Mouse (Mus musculus): ENCODE results near the gene Mcm10. TPM values are rescaled to one million over a fixed set of nuclear protein-coding genes. Genes with fewer than 3 reads are reported as not detected.

Gene Mcm10
- total and polyA plus RNA-seq, 3 experiments, result 72.6 to 104 (median 73.6) TPM

- TF ChIP-seq ZC3H11A (IDR thresholded peaks at IDR 0.05; ENCODE audit: low read depth, low read length) (no peak), E2F4 (IDR thresholded peaks at IDR 0.05; ENCODE audit: insufficient replicate concordance, low read depth, low read length) (no peak)
Measured at GRCm38 (mm10) chr2:5037390-5037789, 24.8 kb upstream of the Mcm10 start.

DNA sequence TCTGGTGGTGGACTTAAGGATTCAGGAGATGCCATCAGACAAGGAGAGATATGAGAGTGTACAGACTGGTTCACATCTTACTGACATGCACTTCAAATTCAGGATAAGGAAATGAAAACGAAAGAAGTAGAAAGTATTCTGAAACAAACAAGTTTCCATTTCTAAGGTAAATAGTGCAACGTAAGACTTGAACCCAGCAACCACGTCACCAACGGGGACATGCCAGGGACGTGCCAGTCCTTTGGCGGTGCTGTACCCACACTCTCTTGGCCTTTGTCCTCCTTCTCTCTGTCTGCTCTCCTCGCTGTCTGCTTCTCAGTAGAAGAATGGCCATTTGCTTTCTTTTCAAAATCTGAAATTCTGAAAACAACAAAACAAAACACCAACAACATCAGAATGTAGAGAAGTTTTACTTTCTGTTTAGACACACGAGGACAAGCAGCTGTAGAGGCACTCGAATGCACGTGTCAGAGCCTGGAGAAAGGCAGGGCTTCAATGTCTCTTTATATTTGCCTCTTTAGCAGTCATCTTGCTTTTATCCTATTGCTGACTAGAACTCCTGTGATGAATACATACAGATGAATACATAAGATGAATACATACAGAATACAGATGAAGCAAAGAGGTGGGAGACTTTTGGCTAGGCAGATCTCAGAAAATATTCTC, 24.0 kb upstream of the Mcm10 start:
- Histone ChIP-seq H3K36me3 (replicated peaks in 1 of 2; ENCODE audit: control insufficient read depth in 1 of 2, insufficient read depth in 1 of 2, low read length in 1 of 2) (peaks cover 42 to 82% of the 10 kb centered on the region in 2 experiments), H3K27ac (ENCODE audit: insufficient read depth, low read depth) (peak overlapping the region; percentile 28), H3K9ac (ENCODE audit: insufficient read depth, low read depth) (peak overlapping the region; percentile 41), H3K4me1 (ENCODE audit: control insufficient read depth in 1 of 2, insufficient read depth in 2 of 2) (peaks cover 7 to 49% of the 10 kb centered on the region in 2 experiments), H3K79me2 (replicated peaks; ENCODE audit: control insufficient read depth, extremely low read depth, insufficient read depth, poor library complexity, severe bottlenecking) (no peaks in the 10 kb centered on the region), H3K4me2 (ENCODE audit: insufficient read depth, low read depth, poor library complexity, severe bottlenecking) (peak overlapping the region; percentile 77), H3K27me3 (replicated peaks) (no peaks in the 10 kb centered on the region), H3K4me3 (replicated peaks in 1 of 3; ENCODE audit: low read depth in 2 of 3, low read length in 2 of 3, poor library complexity in 1 of 3) (no peak overlapping the region), H3K9me3 (replicated peaks; ENCODE audit: low read length) (no peaks in the 10 kb centered on the region)
- dilution Hi-C loops (cut with MboI; ENCODE audit: extremely low pct_ligation_motif_present, extremely low pct_unique_long_range_greater_than_20kb, low sequenced_read_pairs) (no loop called here), in situ Hi-C loops (cut with MboI; ENCODE audit: low pct_ligation_motif_present, low pct_unique_long_range_greater_than_20kb, low sequenced_read_pairs) (no loop called here)
- DNase-seq (ENCODE audit: extremely low read depth), result peak; percentile 11
- TF ChIP-seq IRF4 (IDR thresholded peaks at IDR 0.05; ENCODE audit: low read depth, low read length) (peak; percentile 54), MYC (IDR thresholded peaks at IDR 0.05; ENCODE audit: low read depth, low read length) (peak; percentile 52; the same call in 1 of the 2 replicates), ETS1 (conservative IDR thresholded peaks at IDR 0.05; ENCODE audit: low read depth, low read length) (no peak), MXI1 (IDR thresholded peaks at IDR 0.05; ENCODE audit: low read depth, low read length) (peak; percentile 42; the same call in 1 of the 2 replicates), MAX (IDR thresholded peaks at IDR 0.05; ENCODE audit: low read length) (peak; percentile 46), BHLHE40 (IDR thresholded peaks at IDR 0.05; ENCODE audit: low read depth, low read length) (0 out of 2 replicates have a peak, but pooled peaks have one; percentile 58), EP300 (IDR thresholded peaks at IDR 0.05; ENCODE audit: low read length) (peak; percentile 48; the same call in 1 of the 2 replicates), RCOR1 (conservative IDR thresholded peaks at IDR 0.05; ENCODE audit: low read depth, low read length) (no peak)

More at GRCm38 (mm10) chr2:5037390-5037789, 24.8 kb upstream of the Mcm10 start:
- Histone ChIP-seq H3K79me2 (replicated peaks; ENCODE audit: control insufficient read depth, extremely low read depth, insufficient read depth, poor library complexity, severe bottlenecking) (no peaks in the 10 kb centered on the region), H3K4me1 (ENCODE audit: control insufficient read depth in 1 of 2, insufficient read depth in 2 of 2) (peaks cover 7 to 58% of the 10 kb centered on the region in 2 experiments), H3K9me3 (replicated peaks; ENCODE audit: low read length) (no peaks in the 10 kb centered on the region), H3K27ac (ENCODE audit: insufficient read depth, low read depth) (no peak overlapping the region), H3K9ac (ENCODE audit: insufficient read depth, low read depth) (no peak overlapping the region), H3K27me3 (replicated peaks) (no peaks in the 10 kb centered on the region), H3K36me3 (replicated peaks in 1 of 2; ENCODE audit: control insufficient read depth in 1 of 2, insufficient read depth in 1 of 2, low read length in 1 of 2) (peaks cover 39 to 83% of the 10 kb centered on the region in 2 experiments), H3K4me2 (ENCODE audit: insufficient read depth, low read depth, poor library complexity, severe bottlenecking) (no peak overlapping the region), H3K4me3 (replicated peaks in 1 of 3; ENCODE audit: low read depth in 2 of 3, low read length in 2 of 3, poor library complexity in 1 of 3) (no peak overlapping the region)
- dilution Hi-C loops (cut with MboI; ENCODE audit: extremely low pct_ligation_motif_present, extremely low pct_unique_long_range_greater_than_20kb, low sequenced_read_pairs) (no loop called here), in situ Hi-C loops (cut with MboI; ENCODE audit: low pct_ligation_motif_present, low pct_unique_long_range_greater_than_20kb, low sequenced_read_pairs) (no loop called here)
- DNase-seq (ENCODE audit: extremely low read depth), result no peak

- Histone ChIP-seq H3K9me3 (replicated peaks; ENCODE audit: low read length) (no peaks in the 10 kb centered on the region), H3K79me2 (replicated peaks; ENCODE audit: control insufficient read depth, extremely low read depth, insufficient read depth, poor library complexity, severe bottlenecking) (no peaks in the 10 kb centered on the region), H3K27ac (ENCODE audit: insufficient read depth, low read depth) (no peak overlapping the region), H3K27me3 (replicated peaks) (no peaks in the 10 kb centered on the region), H3K4me3 (replicated peaks in 1 of 3; ENCODE audit: low read depth in 2 of 3, low read length in 2 of 3, poor library complexity in 1 of 3) (no peak overlapping the region), H3K4me1 (ENCODE audit: control insufficient read depth in 1 of 2, insufficient read depth in 2 of 2) (peaks cover 7 to 37% of the 10 kb centered on the region in 2 experiments), H3K36me3 (replicated peaks in 1 of 2; ENCODE audit: control insufficient read depth in 1 of 2, insufficient read depth in 1 of 2, low read length in 1 of 2) (peaks cover 46 to 86% of the 10 kb centered on the region in 2 experiments), H3K9ac (ENCODE audit: insufficient read depth, low read depth) (no peak overlapping the region), H3K4me2 (ENCODE audit: insufficient read depth, low read depth, poor library complexity, severe bottlenecking) (no peak overlapping the region)
- in situ Hi-C loops (cut with MboI; ENCODE audit: low pct_ligation_motif_present, low pct_unique_long_range_greater_than_20kb, low sequenced_read_pairs) (no loop called here), dilution Hi-C loops (cut with MboI; ENCODE audit: extremely low pct_ligation_motif_present, extremely low pct_unique_long_range_greater_than_20kb, low sequenced_read_pairs) (no loop called here)
- no peak for TF ChIP-seq CTCF (conservative IDR thresholded peaks at IDR 0.05 in 1 of 2, IDR thresholded peaks at IDR 0.05 in 1 of 2; ENCODE audit: low read depth in 2 of 2, low read length in 2 of 2)
- no peak for TF ChIP-seq ELF1 (IDR thresholded peaks at IDR 0.05; ENCODE audit: low read depth, low read length)
- TF ChIP-seq PAX5 (IDR thresholded peaks at IDR 0.05; ENCODE audit: low read length), result no peak
- TF ChIP-seq MAX (IDR thresholded peaks at IDR 0.05; ENCODE audit: low read length), result no peak
- TF ChIP-seq ZMIZ1 (IDR thresholded peaks at IDR 0.05; ENCODE audit: low read depth, low read length), result no peak
- no peak for TF ChIP-seq POLR2AphosphoS2 (IDR thresholded peaks at IDR 0.05; ENCODE audit: low read depth, low read length)
- no peak for TF ChIP-seq E2F4 (IDR thresholded peaks at IDR 0.05; ENCODE audit: insufficient replicate concordance, low read depth, low read length)
- no peak for TF ChIP-seq KAT2A (IDR thresholded peaks at IDR 0.05; ENCODE audit: insufficient replicate concordance, low read length)
- TF ChIP-seq CHD2 (IDR thresholded peaks at IDR 0.05; ENCODE audit: low read length), result no peak
- TF ChIP-seq ZNF384 (IDR thresholded peaks at IDR 0.05; ENCODE audit: low read depth, low read length), result no peak
- no peak for TF ChIP-seq RAD21 (IDR thresholded peaks at IDR 0.05; ENCODE audit: low read depth, low read length)
- TF ChIP-seq MYC (IDR thresholded peaks at IDR 0.05; ENCODE audit: low read depth, low read length), result no peak
- TF ChIP-seq BHLHE40 (IDR thresholded peaks at IDR 0.05; ENCODE audit: low read depth, low read length), result no peak
- TF ChIP-seq RCOR1 (conservative IDR thresholded peaks at IDR 0.05; ENCODE audit: low read depth, low read length), result no peak
- no peak for TF ChIP-seq MAFK (IDR thresholded peaks at IDR 0.05; ENCODE audit: insufficient replicate concordance, low read length)
- DNase-seq (ENCODE audit: extremely low read depth), result no peak
Measured at GRCm38 (mm10) chr2:5035241-5035640, 22.6 kb upstream of the Mcm10 start.
